Mouse (Mus musculus) thymus, adult 2 months (tissue): ENCODE measurements around the gene 1600014C23Rik.

Experiments used
- CTCF ChIP-seq: fragments of 200-500 bp; IDR thresholded peaks from 2 replicates; pipeline ENCODE4 v1.5.1; 2012; ENCODE audit warnings: mild to moderate bottlenecking, control low read depth, low read length, moderate library complexity, borderline replicate concordance; ENCODE audit not compliant: control insufficient read depth, poor library complexity, insufficient read depth; ENCODE audit errors: extremely low read depth
- POLR2A ChIP-seq: fragments of 200-500 bp; IDR thresholded peaks from 2 replicates; pipeline ENCODE4 v1.6.1; 2012; ENCODE audit warnings: mild to moderate bottlenecking, low read length, control low read depth, moderate library complexity; ENCODE audit not compliant: control insufficient read depth, poor library complexity, insufficient read depth; ENCODE audit errors: extremely low read depth

DNA sequence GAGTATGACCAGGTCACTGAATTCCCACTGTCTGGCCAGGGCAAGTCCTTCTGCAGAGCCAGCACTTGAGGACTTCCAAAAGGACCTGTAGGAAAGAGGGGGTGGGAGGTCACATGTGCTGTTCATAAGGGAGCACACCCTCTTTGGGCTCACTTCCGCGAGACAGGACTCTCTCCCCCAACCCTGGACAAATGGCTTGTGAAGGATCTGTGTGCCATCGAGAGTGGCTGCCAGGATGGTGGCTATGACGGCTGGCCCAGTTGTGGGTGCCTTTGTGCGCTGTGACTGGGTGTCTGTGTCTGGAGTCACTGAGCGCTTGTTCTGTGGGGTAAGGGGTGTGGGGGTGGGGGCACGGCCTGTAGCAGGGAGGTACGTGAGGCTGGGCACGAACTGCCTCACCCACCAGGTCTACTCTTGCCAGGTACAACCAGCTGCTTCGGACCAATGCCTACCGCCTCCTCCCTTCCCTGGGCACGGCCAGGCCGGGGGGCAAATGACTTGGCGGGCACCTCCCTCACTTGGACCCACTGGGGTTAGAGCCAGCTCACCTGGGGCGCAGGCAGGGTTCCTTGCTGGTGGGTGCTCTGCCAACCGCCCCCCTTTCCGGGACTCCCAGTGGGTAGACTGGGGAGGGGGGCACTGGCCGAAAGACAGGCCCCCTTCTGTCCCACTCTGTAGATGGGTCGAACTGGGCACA, 458 bp downstream of the 1600014C23Rik start:
- TF ChIP-seq CTCF = no peak
- TF ChIP-seq POLR2A = no peak
